Mouse (Mus musculus) kidney, postnatal 4 days (tissue): ENCODE data around the gene Secisbp2.
"Not testable (repeated sequence)": the region's sequence is repeated elsewhere in the genome, so short reads cannot be mapped to it uniquely, and the experiment has no call there.

ENCODE experiments used
- DNase-seq, 2 experiments: peaks; one replicate each; pipeline ENCODE4 v3.0.0; 2021; ENCODE audit warnings: mixed read lengths in 2 of 2

The Secisbp2 gene

GRCm38 (mm10) chr13:51643924-51644828 is 7.3 kb upstream of the Secisbp2 start:
- DNase-seq = no peak

- peak; percentile 97 to 98 for DNase-seq
These were observed 6.4 kb upstream of the Secisbp2 start, which contains the start of gene Cks2 for GRCm38 (mm10) chr13:51644829-51645789. TSS of gene Cks2 (plus strand) at chr13:51645232.

GRCm38 (mm10) chr13:51645872-51646271 is 5.6 kb upstream of the Secisbp2 start:
- peak in 1 of 2 experiments; percentile 43 for DNase-seq

DNA sequence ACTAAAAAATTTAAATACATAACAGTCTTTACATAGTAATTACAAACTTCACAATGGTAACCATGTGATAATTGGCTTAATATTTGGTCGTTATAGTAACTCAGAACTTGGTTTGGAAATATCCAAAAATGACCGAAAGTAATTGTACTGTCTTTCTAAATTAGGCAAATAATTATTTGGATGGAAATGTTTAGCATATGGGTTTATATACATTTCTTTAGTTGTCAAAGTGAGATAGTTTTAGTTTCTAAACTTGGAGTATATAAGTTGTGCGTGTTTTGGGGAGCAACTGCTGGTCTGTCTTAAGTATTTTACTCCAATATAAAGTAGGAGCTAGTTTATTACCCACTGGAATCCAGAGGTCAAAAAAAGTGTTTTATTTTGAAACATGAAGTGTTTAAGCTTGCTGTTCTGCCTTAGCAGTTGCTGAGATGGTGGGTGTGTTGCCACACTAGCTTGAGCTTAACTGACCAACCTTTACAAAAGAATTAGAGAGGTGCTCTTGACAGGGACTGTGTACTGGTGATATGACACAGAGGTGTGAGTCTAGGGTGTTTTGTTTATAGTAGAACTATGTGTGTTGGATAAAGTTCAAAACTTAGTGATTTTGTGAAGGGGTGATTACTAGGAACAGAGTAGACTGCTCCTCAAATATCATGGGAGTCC is 5.0 kb upstream of the Secisbp2 start:
- DNase-seq = no peak

DNA sequence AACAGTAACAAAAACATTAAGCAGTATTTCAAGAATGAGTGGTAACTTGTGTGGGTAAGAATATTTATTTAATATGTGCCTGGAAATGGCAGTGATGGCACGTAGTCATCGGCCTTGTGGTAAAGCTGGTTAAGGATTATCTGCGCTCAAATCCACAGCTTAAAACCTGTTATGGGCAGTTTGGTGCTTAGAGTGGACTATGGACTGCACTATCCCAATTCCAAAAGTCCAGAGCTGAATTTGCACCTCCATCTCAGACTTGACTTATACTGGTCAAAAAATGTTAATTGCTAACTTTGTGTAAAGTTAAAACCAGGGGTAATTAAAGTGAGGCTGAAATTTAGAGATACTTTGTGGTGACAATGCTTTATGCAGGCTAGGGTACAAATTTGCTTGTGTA is 3.7 kb upstream of the Secisbp2 start:
- DNase-seq = no peak

- DNase-seq = no peak
These were observed 3.3 kb upstream of the Secisbp2 start for GRCm38 (mm10) chr13:51648237-51648636.

GRCm38 (mm10) chr13:51649740-51650139 is 1.8 kb upstream of the Secisbp2 start:
- DNase-seq = no peak

DNA sequence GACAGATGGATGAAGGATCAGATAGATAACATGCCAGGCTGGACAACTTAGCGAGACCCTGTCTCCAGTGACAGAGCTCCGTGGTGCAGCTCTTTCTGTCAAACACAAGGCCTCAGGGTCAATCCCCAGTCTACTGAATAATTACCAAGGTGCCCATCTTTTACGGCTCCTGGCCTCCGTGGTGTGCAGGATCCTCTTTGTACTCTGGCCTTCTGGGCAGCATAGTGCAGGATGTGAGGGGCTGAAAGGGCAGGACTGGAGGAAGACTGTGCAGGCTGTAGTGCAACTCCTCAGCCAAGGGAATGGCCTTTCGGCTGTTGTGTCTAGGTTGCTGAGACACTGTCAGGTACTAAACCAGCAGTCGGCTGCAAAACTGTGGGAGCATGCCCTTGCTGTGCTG is 1.7 kb downstream of the Secisbp2 start:
- DNase-seq = no peak

DNA sequence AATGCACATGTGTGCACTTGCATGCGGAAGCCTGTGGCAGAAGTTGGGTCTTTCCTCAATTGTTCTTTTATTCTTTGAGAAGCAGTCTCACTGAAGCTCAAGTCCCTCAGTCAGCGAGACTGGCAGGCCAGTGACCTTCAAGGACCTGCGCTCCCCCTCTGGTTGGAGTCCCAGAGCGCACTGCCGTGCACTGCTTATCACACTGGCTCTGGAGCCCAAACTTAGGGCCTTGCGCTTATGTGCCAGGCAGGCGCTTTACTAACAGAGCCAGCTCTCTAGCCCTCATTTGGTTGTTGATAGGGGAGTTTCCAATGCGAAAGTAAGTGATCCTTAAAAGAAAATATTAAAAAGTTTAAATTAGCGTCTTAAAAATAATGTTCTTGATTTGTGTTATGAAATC is 2.5 kb downstream of the Secisbp2 start:
- DNase-seq = no peak

DNA sequence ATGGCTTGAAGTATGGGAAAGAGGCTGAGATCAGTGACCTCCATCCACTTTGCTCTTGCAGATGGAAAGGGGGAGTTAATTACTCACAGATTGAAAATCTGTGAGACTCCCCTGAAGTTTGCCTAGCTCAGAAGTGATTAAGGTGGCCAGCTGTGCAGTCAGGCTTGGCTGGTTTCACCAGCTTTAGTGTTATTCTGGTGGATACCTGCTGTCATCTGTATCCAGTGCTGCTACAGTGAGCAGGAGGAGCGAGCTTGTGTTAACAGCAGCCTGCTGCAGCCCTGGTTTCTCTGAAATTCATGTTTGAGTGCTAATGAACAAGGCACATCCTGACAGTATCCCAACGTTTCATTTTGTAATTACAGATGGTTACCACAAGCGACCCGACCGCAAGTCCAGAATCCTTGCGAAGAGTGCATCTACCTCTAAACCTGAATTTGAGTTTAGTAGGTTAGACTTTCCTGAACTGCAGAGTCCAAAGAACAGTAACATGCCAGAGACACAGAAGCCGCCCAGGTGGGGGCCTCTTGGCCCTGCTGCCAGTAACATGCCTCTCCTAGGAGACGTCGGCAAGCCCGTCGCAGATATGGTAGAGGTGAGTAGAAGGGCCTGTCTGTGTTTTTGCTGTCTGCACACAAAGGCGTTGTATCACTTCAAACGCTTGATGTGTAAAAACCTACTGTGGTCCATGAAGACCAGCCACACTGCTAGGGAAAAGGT is 5.2 kb downstream of the Secisbp2 start:
- DNase-seq = peak; percentile 32 to 53

- DNase-seq = no peak
These were observed 6.6 kb downstream of the Secisbp2 start for GRCm38 (mm10) chr13:51658094-51658493.

DNA sequence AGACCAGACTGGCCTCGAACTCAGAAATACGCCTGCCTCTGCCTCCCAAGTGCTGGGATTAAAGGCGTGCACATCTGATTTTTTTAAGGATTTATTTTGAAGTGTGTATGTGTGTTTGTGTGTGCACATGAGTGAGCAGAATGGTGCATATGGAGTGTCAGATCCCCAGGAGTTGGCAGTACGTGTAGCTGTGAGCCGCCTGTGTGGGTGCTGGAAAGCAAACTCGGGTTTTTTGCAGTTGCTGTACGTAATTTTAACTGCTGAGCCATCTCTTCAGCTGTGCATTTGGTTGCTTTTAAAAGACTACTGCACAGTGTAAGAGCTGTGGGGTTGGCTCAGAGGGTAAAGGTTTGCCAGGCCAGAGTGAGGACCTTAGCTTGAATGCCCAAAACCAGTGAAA is 8.1 kb downstream of the Secisbp2 start:
- DNase-seq = no peak

DNA sequence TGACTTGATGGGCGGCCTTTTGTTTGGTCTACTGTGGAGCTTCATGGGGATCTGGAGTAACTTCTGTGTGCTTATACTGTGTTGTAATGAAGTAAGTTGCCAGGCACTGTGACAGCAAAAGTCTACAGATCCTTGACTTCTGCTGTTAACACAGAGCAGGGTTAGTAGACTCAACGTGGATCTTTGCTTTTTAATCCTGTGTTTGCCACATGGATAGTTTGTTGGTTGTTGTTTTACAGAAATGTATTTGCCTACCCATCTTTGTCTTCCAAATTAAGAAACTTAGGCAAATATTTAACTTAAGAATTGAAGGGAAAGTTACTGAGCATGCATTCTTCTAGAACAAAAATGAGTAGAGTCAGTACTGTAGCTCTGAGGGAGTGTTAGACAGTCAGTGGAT is 12.1 kb downstream of the Secisbp2 start:
- no peak for DNase-seq

DNA sequence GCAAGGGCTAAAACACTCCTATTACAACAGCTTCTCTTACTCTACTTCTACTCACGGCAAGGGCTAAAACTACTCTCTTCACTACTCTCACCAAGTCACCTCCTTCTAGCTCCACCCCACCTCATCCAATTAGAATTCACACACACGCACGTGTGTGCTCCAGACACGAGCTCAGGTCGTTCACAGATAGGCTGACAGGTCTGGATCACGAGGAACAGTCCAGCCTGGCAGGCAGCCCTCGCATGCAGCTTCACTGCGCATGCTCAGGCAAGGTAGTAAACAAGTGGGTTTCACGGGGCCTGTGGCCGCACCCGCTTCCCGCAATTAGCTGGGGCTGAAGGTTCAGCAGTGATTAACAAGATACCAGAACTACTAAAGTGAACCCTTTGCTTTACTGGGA is 16.7 kb downstream of the Secisbp2 start:
- DNase-seq = not testable (repeated sequence)

DNA sequence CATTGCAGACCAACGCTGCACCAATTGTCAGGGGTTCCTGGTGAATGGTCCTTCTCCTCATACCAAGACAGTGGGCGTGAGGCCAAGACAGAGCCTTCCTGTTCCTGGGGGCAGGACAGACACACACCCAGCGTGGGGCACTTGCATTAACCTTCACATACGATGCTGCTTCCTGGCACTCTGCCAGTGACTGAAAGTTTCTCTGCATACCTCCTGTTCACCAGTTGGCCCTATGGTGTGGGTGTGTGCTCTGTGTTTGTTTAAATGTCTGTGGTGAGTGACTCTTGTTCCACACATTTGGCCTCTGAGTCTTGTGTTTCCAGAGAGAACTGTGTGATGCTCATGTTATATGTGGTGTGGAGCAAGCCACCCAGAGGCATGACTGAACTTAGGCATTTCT is 25.1 kb downstream of the Secisbp2 start:
- no peak for DNase-seq

- no peak for DNase-seq
These were observed 25.5 kb downstream of the Secisbp2 start for GRCm38 (mm10) chr13:51677041-51677440.

DNA sequence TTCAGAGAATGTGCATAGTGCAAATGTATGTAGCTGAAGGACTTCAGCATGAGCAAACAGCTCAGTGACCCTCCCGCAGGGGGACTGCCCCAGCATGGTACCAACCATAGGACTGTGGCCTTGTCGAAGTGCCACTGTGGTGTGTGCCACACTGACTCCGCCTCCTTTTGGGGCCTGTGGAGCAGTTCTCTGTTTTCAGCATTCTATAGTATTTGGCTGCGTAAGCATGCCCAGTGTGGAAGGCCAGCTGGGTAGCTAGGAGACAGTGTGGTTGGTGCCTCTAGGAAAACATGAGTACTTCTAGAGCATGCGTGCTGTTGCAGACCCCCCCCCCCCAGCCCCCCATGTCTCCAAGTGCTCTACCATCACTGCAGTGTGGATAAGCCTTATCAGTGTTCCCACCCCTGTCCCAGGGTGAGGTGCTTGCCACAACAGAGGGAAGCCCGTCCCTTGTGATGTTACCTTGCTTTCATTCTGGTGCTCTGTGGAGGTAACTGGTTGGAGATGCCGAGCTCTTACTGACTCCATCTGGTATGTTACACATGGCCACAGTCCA is 26.2 kb downstream of the Secisbp2 start:
- DNase-seq = no peak

DNA sequence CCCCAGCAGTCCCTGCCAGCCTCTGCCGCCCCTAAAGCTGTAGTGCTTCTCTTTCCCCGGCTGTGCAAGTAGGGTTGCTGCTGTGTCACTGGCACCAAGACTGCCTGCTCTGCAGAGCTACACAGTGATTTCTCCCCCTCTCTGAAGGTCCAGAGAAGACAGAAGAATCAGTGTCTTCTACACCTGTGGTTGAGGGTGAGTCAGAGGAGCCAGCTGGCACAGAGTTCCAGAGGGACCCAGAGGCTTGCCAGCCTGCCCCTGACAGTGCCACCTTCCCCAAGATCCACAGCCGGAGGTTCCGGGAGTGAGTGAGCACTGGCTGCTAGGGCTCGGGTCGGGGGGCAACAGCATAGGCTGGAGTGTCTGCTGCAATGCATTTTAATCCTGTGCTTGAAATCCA is 27.2 kb downstream of the Secisbp2 start:
- DNase-seq = no peak

DNA sequence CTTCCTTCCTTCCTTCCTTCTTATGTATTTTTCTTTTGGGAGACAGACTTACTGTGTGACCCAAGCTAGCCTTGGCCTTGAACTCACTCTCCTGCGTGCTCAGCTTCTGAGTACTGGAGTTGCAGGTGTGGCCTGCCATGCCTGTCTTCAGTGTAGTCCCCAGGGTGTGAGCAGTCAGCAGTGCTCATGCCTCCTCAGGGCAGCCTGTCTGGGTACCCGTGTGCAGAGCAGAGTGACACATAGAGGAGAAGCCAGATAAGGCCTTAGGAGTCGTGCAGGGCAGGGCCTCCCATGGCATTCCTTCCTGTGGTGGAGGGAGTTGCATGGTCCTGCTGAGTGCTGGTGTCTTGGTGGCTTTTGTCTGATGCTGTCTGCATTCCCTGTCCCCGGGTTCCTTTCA is 27.8 kb downstream of the Secisbp2 start:
- no peak for DNase-seq

- DNase-seq = no peak
These were observed 29.6 kb downstream of the Secisbp2 start for GRCm38 (mm10) chr13:51681076-51681475.

- DNase-seq = no peak
These were observed 30.1 kb downstream of the Secisbp2 start for GRCm38 (mm10) chr13:51681634-51682033.
